Mouse (Mus musculus) megakaryocyte, embryonic 14.5 days (primary cell): ENCODE measurements around the gene Lrmda.

Experiments
- FLI1 ChIP-seq: IDR thresholded peaks from 2 replicates; pipeline ENCODE4 v1.6.1; 2012; ENCODE audit warnings: low read length, inconsistent platforms, mixed read lengths
- GATA1 ChIP-seq: IDR thresholded peaks from 3 replicates; pipeline ENCODE4 v1.6.1; 2012; ENCODE audit warnings: mixed read lengths, low read length, inconsistent platforms, borderline replicate concordance

GRCm38 (mm10) chr14:22377148-22377547 is 357.6 kb downstream of the Lrmda start:
- TF ChIP-seq GATA1 (no peak), FLI1 (no peak)
